Mouse (Mus musculus) heart, postnatal 25 days (tissue): ENCODE measurements around the gene Bicd2. TPM values are rescaled to one million over a fixed set of nuclear protein-coding genes. Genes with fewer than 3 reads are reported as not detected.

Experiments used
- total RNA-seq, 2 experiments: library from RNA; stranded (reverse); gene quantifications; 2 replicates each; pipeline ENCODE4 v1.2.3; 2021

The Bicd2 gene
- total RNA-seq, 2 experiments from 2014 or later: 74.7 to 76.9 TPM

Other genes starting within 250 kb of the Bicd2 start
- 10 to 100 TPM; 71.4 to 78.2 TPM for gene Wnk2, start 193.6 kb upstream of the Bicd2 start, total RNA-seq
- gene Ninj1, start 154.1 kb upstream of the Bicd2 start, total RNA-seq: 100 to 1,000 TPM; 101 to 109 TPM
- gene Card19, start 125.5 kb upstream of the Bicd2 start, total RNA-seq: 100 to 1,000 TPM; 152 to 154 TPM
- gene Susd3, start 92.9 kb upstream of the Bicd2 start, total RNA-seq: under 1 TPM; 0.70 to 0.87 TPM
- 1 to 10 TPM in 1 of 2 experiments, under 1 TPM in 1; 0.91 to 1.2 TPM for gene Fgd3, start 21.3 kb upstream of the Bicd2 start, total RNA-seq
- 1 to 10 TPM; 5.6 to 6.4 TPM for gene Ippk, start 79.7 kb downstream of the Bicd2 start, total RNA-seq
- 1 to 10 TPM; 1.5 TPM for gene Tes3-ps, start 151.7 kb downstream of the Bicd2 start, total RNA-seq
- gene Ecm2, start 163.2 kb downstream of the Bicd2 start, total RNA-seq: 10 to 100 TPM; 15.1 to 16.1 TPM
- 10 to 100 TPM; 24.0 to 28.6 TPM for gene Aspn, start 202.9 kb downstream of the Bicd2 start, total RNA-seq
- gene Omd, start 240.9 kb downstream of the Bicd2 start, total RNA-seq: 1 to 10 TPM in 1 of 2 experiments, under 1 TPM in 1; 0.84 to 1.5 TPM